Mouse (Mus musculus) lung, embryonic 14.5 days (tissue): ENCODE data around the gene C5ar2. TPM values are rescaled to one million over a fixed set of nuclear protein-coding genes. Genes with fewer than 3 reads are reported as not detected.
"Not testable (repeated sequence)": the region's sequence is repeated elsewhere in the genome, so short reads cannot be mapped to it uniquely, and the experiment has no call there.

Experiments
- ATAC-seq: fragments of 200-750 bp; cut with Nextera tagmentation; 2 replicates; pipeline ENCODE4 v1.8.0; 2017; ENCODE audit warnings: mild to moderate bottlenecking, moderate TSS enrichment, moderate library complexity; ENCODE audit not compliant: insufficient read depth
- DNase-seq: peaks from one replicate; pipeline ENCODE4 v3.0.0-alpha.2; 2015
- H3K27ac ChIP-seq: fragments of 300-500 bp; sonication (generic); 2 replicates; pipeline ENCODE4 v1.5.1; 2014; ENCODE audit warnings: low read depth, mild to moderate bottlenecking, moderate library complexity
- H3K27me3 ChIP-seq: fragments of 300-500 bp; sonication (generic); 2 replicates; pipeline ENCODE4 v1.6.1; 2014; ENCODE audit warnings: low read length, control low read depth; ENCODE audit not compliant: insufficient read depth
- H3K36me3 ChIP-seq: fragments of 300-500 bp; sonication (generic); 2 replicates; pipeline ENCODE4 v1.6.1; 2014; ENCODE audit warnings: control low read depth; ENCODE audit not compliant: insufficient read depth
- H3K4me1 ChIP-seq: fragments of 300-500 bp; sonication (generic); 2 replicates; pipeline ENCODE4 v1.6.1; 2014; ENCODE audit warnings: antibody characterized with exemption, control low read depth; ENCODE audit not compliant: insufficient read depth
- H3K4me2 ChIP-seq: fragments of 300-500 bp; sonication (generic); 2 replicates; pipeline ENCODE4 v1.6.1; 2014; ENCODE audit warnings: mild to moderate bottlenecking
- H3K4me3 ChIP-seq: fragments of 300-500 bp; sonication (generic); 2 replicates; pipeline ENCODE4 v1.5.1; 2014; ENCODE audit warnings: low read depth, low read length
- H3K9ac ChIP-seq: fragments of 300-500 bp; sonication (generic); 2 replicates; pipeline ENCODE4 v1.6.1; 2014
- H3K9me3 ChIP-seq: fragments of 300-500 bp; sonication (generic); 2 replicates; pipeline ENCODE4 v1.6.1; 2016; ENCODE audit warnings: low read depth, low read length, control low read depth
- CTCF ChIP-seq: IDR thresholded peaks from 2 replicates; pipeline ENCODE4 v1.5.1; 2016; ENCODE audit warnings: antibody characterized with exemption, low read depth
- WGBS: fragments of 180-500 bp; shearing (Covaris S2); extraction: QIAGEN DNeasy Blood & Tissue Kit; methylation state at CpG from one replicate; pipeline ENCODE4 v1.1.7; 2014; 5-methylcytosine and 5-hydroxymethylcytosine counted together
- polyA plus RNA-seq: library from polyadenylated mRNA; unstranded; fragments of >200 nt; fragmentation: Nextera tagmentation; extraction: Ambion mirVana; gene quantifications from 2 replicates; pipeline ENCODE4 v1.2.1, GENCODE M21; 2014

C5ar2 gene
- polyA plus RNA-seq, 1 experiment from 2014 or later = 0.05 TPM

- H3K27me3 ChIP-seq = no peaks in the 10 kb centered on the region
- no peak for ATAC-seq
- no peak for DNase-seq
- no peak for TF ChIP-seq CTCF
- H3K9ac ChIP-seq = no peak overlapping the region
- no peak overlapping the region for H3K27ac ChIP-seq
- WGBS = 87% methylated on average over 11 of the region's 11 CpGs
- H3K36me3 ChIP-seq = no peaks in the 10 kb centered on the region
- no peak overlapping the region for H3K4me2 ChIP-seq
- H3K9me3 ChIP-seq = no peaks in the 10 kb centered on the region; the same call in 1 of the 2 replicates
- H3K4me3 ChIP-seq = no peak overlapping the region
- no peaks in the 10 kb centered on the region for H3K4me1 ChIP-seq
These were observed 21.9 kb upstream of the C5ar2 start for GRCm38 (mm10) chr7:16265856-16266255.

GRCm38 (mm10) chr7:16263843-16264242, 19.9 kb upstream of the C5ar2 start:
- 85% methylated on average over 5 of the region's 5 CpGs for WGBS
- no peak for TF ChIP-seq CTCF
- DNase-seq = no peak
- ATAC-seq = no peak
- H3K4me2 ChIP-seq = no peak overlapping the region
- no peak overlapping the region for H3K4me3 ChIP-seq
- no peaks in the 10 kb centered on the region for H3K4me1 ChIP-seq
- H3K9ac ChIP-seq = no peak overlapping the region
- no peaks in the 10 kb centered on the region; the same call in 1 of the 2 replicates for H3K9me3 ChIP-seq
- H3K27me3 ChIP-seq = no peaks in the 10 kb centered on the region
- H3K36me3 ChIP-seq = no peaks in the 10 kb centered on the region
- H3K27ac ChIP-seq = no peak overlapping the region

GRCm38 (mm10) chr7:16263015-16263787, 19.2 kb upstream of the C5ar2 start:
- TF ChIP-seq CTCF = peak; percentile 81
- 31% methylated on average over 8 of the region's 8 CpGs for WGBS
- Histone ChIP-seq H3K9me3 (no peaks in the 10 kb centered on the region; the same call in 1 of the 2 replicates), H3K36me3 (no peaks in the 10 kb centered on the region), H3K4me3 (no peak overlapping the region), H3K4me2 (no peak overlapping the region), H3K4me1 (no peaks in the 10 kb centered on the region), H3K27me3 (no peaks in the 10 kb centered on the region), H3K9ac (no peak overlapping the region), H3K27ac (no peak overlapping the region)
- ATAC-seq (no peak), DNase-seq (peak; percentile 90)

GRCm38 (mm10) chr7:16261097-16261496, 17.1 kb upstream of the C5ar2 start:
- no peak for ATAC-seq

GRCm38 (mm10) chr7:16259110-16259590, 15.2 kb upstream of the C5ar2 start, which contains the start of gene C5ar1:
TSS of gene C5ar1 (minus strand) at chr7:16259540.
- Histone ChIP-seq H3K4me2 (no peak within 1 kb of the TSS), H3K4me3 (no peak within 1 kb of the TSS), H3K9me3 (no peaks in the 10 kb centered on the region), H3K27me3 (no peaks in the 10 kb centered on the region), H3K27ac (no peak within 1 kb of the TSS), H3K4me1 (no peaks in the 10 kb centered on the region), H3K36me3 (no peaks in the 10 kb centered on the region), H3K9ac (no peak within 1 kb of the TSS)
- TF ChIP-seq CTCF = no peak
- no peak for ATAC-seq
- WGBS = 90% methylated on average over 5 of the region's 5 CpGs
- DNase-seq = no peak

More at GRCm38 (mm10) chr7:16261097-16261496, 17.1 kb upstream of the C5ar2 start:
- Histone ChIP-seq H3K4me1 (no peaks in the 10 kb centered on the region), H3K4me2 (no peak overlapping the region), H3K9ac (no peak overlapping the region), H3K4me3 (no peak overlapping the region), H3K27me3 (no peaks in the 10 kb centered on the region), H3K36me3 (no peaks in the 10 kb centered on the region), H3K27ac (no peak overlapping the region), H3K9me3 (no peaks in the 10 kb centered on the region; the same call in 1 of the 2 replicates)
- no peak for DNase-seq
- 37% methylated on average over 1 of the region's 1 CpGs for WGBS
- no peak for TF ChIP-seq CTCF

GRCm38 (mm10) chr7:16257830-16258229, 13.9 kb upstream of the C5ar2 start:
- 84% methylated on average over 11 of the region's 11 CpGs for WGBS
- no peak overlapping the region for H3K27ac ChIP-seq
- DNase-seq = no peak

GRCm38 (mm10) chr7:16255963-16256362, 12.0 kb upstream of the C5ar2 start:
- not testable (repeated sequence) for H3K4me2 ChIP-seq, H3K36me3 ChIP-seq, H3K4me1 ChIP-seq, ATAC-seq, H3K9me3 ChIP-seq, H3K9ac ChIP-seq, H3K4me3 ChIP-seq, H3K27ac ChIP-seq, H3K27me3 ChIP-seq, DNase-seq
- WGBS = 76% methylated on average over 4 of the region's 4 CpGs

More at GRCm38 (mm10) chr7:16257830-16258229, 13.9 kb upstream of the C5ar2 start:
- Histone ChIP-seq H3K4me3 (no peak overlapping the region), H3K27me3 (no peaks in the 10 kb centered on the region), H3K9ac (no peak overlapping the region), H3K4me2 (no peak overlapping the region), H3K9me3 (no peaks in the 10 kb centered on the region), H3K36me3 (no peaks in the 10 kb centered on the region), H3K4me1 (no peaks in the 10 kb centered on the region)
- no peak for ATAC-seq
- TF ChIP-seq CTCF = no peak
